Mouse (Mus musculus) forebrain, postnatal 0 days (tissue): ENCODE results near the gene Dglucy. TPM values are rescaled to one million over a fixed set of nuclear protein-coding genes. Genes with fewer than 3 reads are reported as not detected.

Source experiments
- ATAC-seq: fragments of 200-750 bp; cut with Nextera tagmentation; 2 replicates; pipeline ENCODE4 v1.8.0; 2017; ENCODE audit warnings: mild to moderate bottlenecking, moderate library complexity
- DNase-seq: peaks from one replicate; pipeline ENCODE4 v3.0.0-alpha.2; 2015
- H3K27ac ChIP-seq: fragments of 300-500 bp; sonication (generic); 2 replicates; pipeline ENCODE4 v1.5.1; 2014; ENCODE audit warnings: low read depth, mild to moderate bottlenecking, antibody characterized with exemption, low read length, moderate library complexity, mixed read lengths
- H3K27me3 ChIP-seq: fragments of 300-500 bp; sonication (generic); 2 replicates; pipeline ENCODE4 v1.6.1; 2014; ENCODE audit warnings: mild to moderate bottlenecking, low read length, mixed read lengths; ENCODE audit not compliant: insufficient read depth
- H3K36me3 ChIP-seq: fragments of 300-500 bp; sonication (generic); 2 replicates; pipeline ENCODE4 v1.6.1; 2014; ENCODE audit warnings: mild to moderate bottlenecking, moderate library complexity; ENCODE audit not compliant: insufficient read depth
- H3K4me1 ChIP-seq: fragments of 300-500 bp; sonication (generic); 2 replicates; pipeline ENCODE4 v1.6.1; 2014; ENCODE audit warnings: antibody characterized with exemption; ENCODE audit not compliant: insufficient read depth
- H3K4me2 ChIP-seq: fragments of 300-500 bp; sonication (generic); 2 replicates; pipeline ENCODE4 v1.6.1; 2014; ENCODE audit warnings: low read depth, mild to moderate bottlenecking, moderate library complexity
- H3K4me3 ChIP-seq: fragments of 300-500 bp; sonication (generic); 2 replicates; pipeline ENCODE4 v1.5.1; 2014; ENCODE audit warnings: low read depth, low read length, mixed read lengths
- H3K9ac ChIP-seq: fragments of 300-500 bp; sonication (generic); 2 replicates; pipeline ENCODE4 v1.6.1; 2014; ENCODE audit warnings: mild to moderate bottlenecking
- H3K9me3 ChIP-seq: fragments of 300-500 bp; sonication (generic); 2 replicates; pipeline ENCODE4 v1.6.1; 2016; ENCODE audit warnings: low read length
- CTCF ChIP-seq: sonication (generic); IDR thresholded peaks from 2 replicates; pipeline ENCODE4 v1.5.1; 2016; ENCODE audit warnings: antibody characterized with exemption, control low read depth, low read depth
- WGBS: fragments of 180-500 bp; shearing (Covaris S2); extraction: QIAGEN DNeasy Blood & Tissue Kit; methylation state at CpG from one replicate; pipeline ENCODE4 v1.1.7; 2014; 5-methylcytosine and 5-hydroxymethylcytosine counted together
- polyA plus RNA-seq: library from polyadenylated mRNA; unstranded; fragments of >200 nt; fragmentation: Nextera tagmentation; extraction: Ambion mirVana; gene quantifications from 2 replicates; pipeline ENCODE4 v1.2.1, GENCODE M21; 2015
- total RNA-seq: library from RNA; depleted of rRNA; stranded (reverse); fragments of >200 nt; gene quantifications from 2 replicates; pipeline ENCODE4 v1.2.3, GENCODE M21; 2014

The Dglucy gene
- total and polyA plus RNA-seq, 2 experiments from 2014 or later = 2.6 to 4.5 TPM

DNA sequence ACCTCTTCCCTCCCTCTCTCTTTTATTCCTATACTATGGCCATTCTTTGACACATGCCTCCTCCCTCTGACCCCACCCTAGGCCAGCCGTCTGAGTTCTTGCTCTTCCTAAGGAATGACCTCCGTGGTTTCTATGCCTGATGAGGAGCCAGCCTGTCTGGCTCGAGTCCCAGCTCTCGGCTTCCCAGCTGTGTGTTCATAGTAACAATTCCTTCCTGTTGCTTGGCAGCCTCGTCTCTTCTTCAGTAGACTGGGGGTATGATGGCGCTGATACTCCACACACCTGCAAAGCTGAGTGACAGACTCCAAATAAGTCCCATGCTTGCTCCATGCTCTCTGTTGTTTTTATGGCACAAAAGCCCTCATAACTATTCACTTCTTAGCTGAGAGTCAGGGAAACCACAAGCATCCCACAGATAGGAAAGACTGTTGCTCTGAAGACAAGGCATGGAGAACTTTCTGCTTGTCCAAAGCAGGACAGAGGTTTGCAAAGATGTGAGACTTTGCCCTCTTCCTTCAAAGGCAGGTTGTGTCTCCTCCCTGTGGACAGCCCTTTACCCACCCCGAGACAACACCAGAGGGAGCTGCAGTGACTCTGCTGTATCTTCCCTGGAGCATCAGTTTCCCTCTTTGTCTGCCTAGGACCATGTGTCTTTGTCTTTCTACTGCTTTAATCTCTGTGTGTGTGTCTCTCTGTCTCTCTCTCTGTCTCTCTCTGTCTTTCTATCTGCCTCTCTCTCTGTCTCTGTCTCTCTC lies 6.5 kb upstream of the Dglucy start:
- DNase-seq (peak; percentile 77), ATAC-seq (peak; percentile 83)
- H3K9me3 ChIP-seq = no peaks in the 10 kb centered on the region
- H3K9ac ChIP-seq = no peak overlapping the region
- H3K27me3 ChIP-seq = no peaks in the 10 kb centered on the region
- peak overlapping the region; percentile 57; the same call in 1 of the 2 replicates for H3K27ac ChIP-seq
- H3K4me1 ChIP-seq = peaks cover 10% of the 10 kb centered on the region
- TF ChIP-seq CTCF = peak; percentile 49
- no peaks in the 10 kb centered on the region for H3K36me3 ChIP-seq
- 16% methylated on average over 7 of the region's 7 CpGs for WGBS
- no peak overlapping the region for H3K4me2 ChIP-seq
- H3K4me3 ChIP-seq = no peak overlapping the region

DNA sequence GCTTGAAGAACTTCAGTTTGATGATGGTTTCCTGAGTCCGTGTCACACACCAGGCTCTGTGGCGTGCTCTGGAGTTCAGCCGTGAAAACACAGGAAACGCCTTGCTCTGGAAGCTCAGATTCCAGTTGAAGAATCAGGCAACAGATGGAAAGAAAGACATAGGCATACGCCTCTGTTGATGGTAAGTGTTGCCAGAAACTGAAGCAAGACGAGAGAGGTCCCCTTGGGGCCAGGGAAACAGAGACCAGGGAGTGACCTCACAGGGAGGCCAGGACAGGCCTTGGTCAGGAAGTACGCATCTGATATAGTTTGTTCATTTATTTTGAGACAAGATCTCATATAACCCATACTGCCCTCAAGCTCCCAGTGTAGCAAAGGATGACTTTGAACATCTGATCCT lies 4.1 kb upstream of the Dglucy start:
- Histone ChIP-seq H3K4me3 (no peak overlapping the region), H3K4me1 (peaks cover 19% of the 10 kb centered on the region), H3K36me3 (no peaks in the 10 kb centered on the region), H3K27ac (no peak overlapping the region), H3K27me3 (no peaks in the 10 kb centered on the region), H3K9me3 (no peaks in the 10 kb centered on the region), H3K9ac (no peak overlapping the region), H3K4me2 (no peak overlapping the region)
- ATAC-seq (no peak), DNase-seq (no peak)
- no peak for TF ChIP-seq CTCF
- WGBS = 82% methylated on average over 7 of the region's 7 CpGs

DNA sequence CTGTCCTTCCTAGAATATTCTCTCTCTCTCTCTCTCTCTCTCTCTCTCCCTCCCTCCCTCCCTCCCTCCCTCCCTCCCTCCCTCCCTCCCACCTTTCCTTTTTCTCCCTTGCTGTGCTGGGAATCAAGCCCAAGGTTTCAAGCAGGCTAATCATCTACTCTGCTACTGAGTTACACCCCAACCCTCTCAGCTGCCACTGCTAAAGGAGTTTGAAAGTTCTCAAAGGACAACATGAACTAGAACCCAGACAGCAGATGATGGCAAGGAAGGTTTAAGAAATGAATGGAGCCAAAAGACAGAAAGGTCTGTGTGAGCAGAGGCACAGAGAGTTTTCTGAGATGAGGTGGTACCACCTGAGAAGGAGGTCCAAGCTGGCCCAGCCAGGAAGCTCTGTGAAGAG lies 3.6 kb upstream of the Dglucy start:
- Histone ChIP-seq H3K4me2 (no peak overlapping the region), H3K27me3 (no peaks in the 10 kb centered on the region), H3K9me3 (no peaks in the 10 kb centered on the region), H3K4me3 (no peak overlapping the region), H3K9ac (no peak overlapping the region), H3K4me1 (peaks cover 19% of the 10 kb centered on the region), H3K36me3 (no peaks in the 10 kb centered on the region), H3K27ac (no peak overlapping the region)
- ATAC-seq (no peak), DNase-seq (no peak)
- TF ChIP-seq CTCF = no peak

DNA sequence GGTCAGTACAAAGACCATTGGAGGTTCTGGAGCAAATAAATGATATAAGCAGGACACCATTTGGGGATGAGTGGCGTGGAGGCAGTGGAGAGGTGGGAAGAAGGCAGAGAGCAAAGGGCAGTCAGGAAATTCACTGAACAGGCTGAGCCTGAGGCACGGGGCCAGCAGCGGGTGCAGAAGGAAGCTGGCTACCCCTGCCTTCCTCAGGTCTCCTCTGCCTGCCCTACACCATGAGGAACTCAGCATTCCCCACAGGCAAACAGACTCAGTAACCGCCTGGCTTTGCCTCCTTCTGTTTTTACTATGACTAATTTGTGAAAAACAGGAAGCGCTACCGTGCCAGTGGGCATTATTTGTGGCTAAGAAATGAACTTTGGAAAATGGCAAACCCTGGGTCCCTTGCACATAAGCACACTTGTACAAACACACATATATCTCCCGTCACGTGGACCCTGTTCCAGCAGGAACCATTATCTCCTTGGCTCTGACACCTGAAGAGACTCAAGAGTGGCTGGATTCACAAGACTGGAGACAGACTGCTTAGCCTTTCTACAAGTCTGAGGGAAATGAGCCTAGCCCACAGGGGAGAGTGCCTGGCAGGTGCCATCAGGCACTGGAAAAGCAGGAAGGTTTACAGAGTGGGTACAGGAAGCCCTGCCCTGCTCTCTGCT lies 2.8 kb upstream of the Dglucy start:
- no peak for TF ChIP-seq CTCF
- Histone ChIP-seq H3K36me3 (no peaks in the 10 kb centered on the region), H3K9ac (no peak overlapping the region), H3K4me3 (no peak overlapping the region), H3K4me1 (peaks cover 19% of the 10 kb centered on the region), H3K9me3 (no peaks in the 10 kb centered on the region), H3K27ac (no peak overlapping the region), H3K27me3 (no peaks in the 10 kb centered on the region), H3K4me2 (no peak overlapping the region)
- WGBS = 86% methylated on average over 8 of the region's 8 CpGs
- DNase-seq (no peak), ATAC-seq (no peak)

DNA sequence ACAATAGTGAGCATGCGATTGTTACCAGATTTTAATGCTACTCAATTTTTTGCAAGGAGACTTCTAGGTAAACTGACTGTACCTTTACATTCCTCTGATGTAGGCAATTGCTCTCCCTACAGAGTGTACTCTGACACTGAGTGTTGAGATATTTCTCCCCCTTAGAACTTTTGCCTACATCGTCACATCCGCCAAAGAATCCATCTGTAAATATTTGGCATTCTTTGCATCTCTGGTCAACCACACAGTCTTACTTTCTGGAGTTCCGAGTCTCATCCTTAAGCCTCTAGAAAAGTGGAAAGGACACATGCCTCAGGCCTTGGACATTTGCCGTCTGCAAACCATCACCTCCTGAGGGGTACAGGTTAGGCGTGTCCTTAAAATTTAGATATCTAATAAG lies 1.9 kb upstream of the Dglucy start:
- ATAC-seq (no peak), DNase-seq (no peak)
- H3K27ac ChIP-seq = no peak overlapping the region
- 89% methylated on average over 6 of the region's 6 CpGs for WGBS
- no peaks in the 10 kb centered on the region for H3K9me3 ChIP-seq
- no peak overlapping the region for H3K9ac ChIP-seq
- no peaks in the 10 kb centered on the region for H3K36me3 ChIP-seq
- no peaks in the 10 kb centered on the region for H3K27me3 ChIP-seq
- no peak overlapping the region for H3K4me3 ChIP-seq
- H3K4me1 ChIP-seq = peaks cover 19% of the 10 kb centered on the region
- no peak overlapping the region for H3K4me2 ChIP-seq
- no peak for TF ChIP-seq CTCF

DNA sequence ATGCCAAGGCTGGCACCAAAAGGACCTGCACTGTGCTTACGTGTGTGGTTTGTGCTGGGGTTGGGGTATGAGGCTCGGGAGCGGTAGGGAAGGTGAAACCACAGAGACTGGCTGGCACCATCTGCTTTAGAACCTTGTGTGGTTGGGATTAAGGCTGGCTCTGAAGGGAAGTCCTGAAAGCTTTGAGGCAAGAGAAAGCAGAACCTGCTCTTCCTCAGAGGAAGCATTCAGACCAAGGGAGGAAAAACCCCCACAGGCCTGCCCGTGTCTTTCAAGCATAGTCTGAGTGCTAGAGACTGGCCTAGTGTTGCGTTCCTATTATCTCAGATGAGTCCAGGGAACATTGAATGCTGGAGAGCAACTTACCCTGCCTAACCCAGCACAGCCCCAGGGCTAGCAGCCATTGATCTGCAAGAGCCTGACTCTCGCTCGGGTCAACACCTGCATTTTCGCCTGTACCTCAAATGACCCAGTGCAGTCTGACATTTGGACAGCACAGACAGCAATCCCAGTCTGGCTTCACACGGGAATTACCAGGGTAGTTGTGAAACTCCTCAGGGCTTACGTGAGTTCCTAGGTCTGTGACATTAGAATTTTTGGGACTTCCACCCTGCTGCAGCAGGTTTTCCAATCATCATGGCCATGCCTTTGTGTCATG lies 452 bp upstream of the Dglucy start:
- H3K4me2 ChIP-seq = peak overlapping the region; percentile 33
- H3K27ac ChIP-seq = peak overlapping the region; percentile 69
- H3K4me3 ChIP-seq = no peak overlapping the region

DNA sequence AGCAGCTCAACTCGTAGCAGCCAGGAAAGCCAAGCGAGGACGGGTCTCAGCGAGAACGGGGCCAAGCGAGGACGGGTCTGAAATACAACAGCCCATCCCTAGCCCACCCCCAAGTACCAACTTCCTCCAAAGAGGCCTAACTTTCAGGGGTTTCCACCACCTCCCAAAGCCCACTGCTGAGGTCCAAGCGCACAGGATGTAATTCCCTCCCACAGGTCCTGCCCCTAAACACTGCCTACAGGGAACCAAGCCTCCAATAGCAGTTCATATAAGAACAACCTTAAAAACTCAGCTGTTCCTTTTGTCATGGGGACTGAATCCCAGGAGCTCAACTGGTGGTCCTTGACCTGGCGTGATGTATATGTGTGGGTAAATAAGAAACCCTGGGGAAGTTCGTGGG lies 1.6 kb downstream of the Dglucy start:
- Histone ChIP-seq H3K9ac (no peak overlapping the region), H3K36me3 (no peaks in the 10 kb centered on the region), H3K9me3 (no peaks in the 10 kb centered on the region), H3K27ac (no peak overlapping the region), H3K4me3 (no peak overlapping the region), H3K27me3 (no peaks in the 10 kb centered on the region), H3K4me2 (no peak overlapping the region), H3K4me1 (peaks cover 12% of the 10 kb centered on the region)
- WGBS = 98% methylated on average over 10 of the region's 10 CpGs
- DNase-seq = no peak
- no peak for TF ChIP-seq CTCF
- no peak for ATAC-seq

More for the DNA sequence above, 452 bp upstream of the Dglucy start:
- Histone ChIP-seq H3K4me1 (peaks cover 13% of the 10 kb centered on the region), H3K9ac (peak overlapping the region; percentile 35; the same call in 1 of the 2 replicates), H3K9me3 (no peaks in the 10 kb centered on the region), H3K36me3 (no peaks in the 10 kb centered on the region), H3K27me3 (no peaks in the 10 kb centered on the region)
- 76% methylated on average over 10 of the region's 10 CpGs for WGBS
- DNase-seq (no peak), ATAC-seq (no peak)
- TF ChIP-seq CTCF = no peak
